Mouse (Mus musculus): ENCODE data around the gene Dkk3.
"Not testable (repeated sequence)": the region's sequence is repeated elsewhere in the genome, so short reads cannot be mapped to it uniquely, and the experiment has no call there.

Dkk3 gene

DNA sequence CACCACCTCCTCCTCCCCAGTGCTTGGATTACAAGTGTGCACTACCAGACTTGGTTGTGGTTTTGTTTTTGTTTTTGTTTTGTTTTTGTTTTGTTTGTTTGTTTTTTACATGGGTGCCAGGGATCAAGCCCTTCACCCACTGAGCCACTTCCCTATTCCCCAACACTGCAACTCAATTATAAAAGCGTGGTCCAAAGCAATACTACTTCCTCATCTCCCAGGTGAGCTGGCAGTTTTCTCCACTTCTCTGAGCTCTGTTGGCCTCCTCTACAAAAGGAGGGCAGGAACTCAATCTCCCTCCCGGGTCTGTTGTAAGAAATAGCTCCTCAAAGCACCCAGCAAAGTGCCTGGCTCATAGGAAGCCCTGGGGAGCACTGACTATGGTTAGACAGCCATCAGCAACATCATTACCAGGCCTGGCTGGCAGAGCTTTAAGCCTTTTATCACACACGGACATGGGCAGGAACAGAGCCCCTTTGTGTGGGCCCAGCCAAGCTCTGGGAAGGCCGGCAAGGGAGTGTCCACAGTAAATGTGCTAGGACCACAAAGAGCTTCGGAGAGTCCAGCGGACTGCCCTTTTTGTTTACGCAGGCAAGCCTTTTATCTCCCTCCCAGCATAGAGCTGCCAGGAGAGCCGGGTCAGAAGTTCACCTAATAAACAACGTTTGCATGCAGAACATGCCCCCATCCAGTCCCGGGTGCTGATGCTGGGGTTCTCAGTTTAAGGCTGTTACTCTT is 11.3 kb upstream of the Dkk3 start:
- no peak for DNase-seq (ENCODE audit: low read depth)

DNA sequence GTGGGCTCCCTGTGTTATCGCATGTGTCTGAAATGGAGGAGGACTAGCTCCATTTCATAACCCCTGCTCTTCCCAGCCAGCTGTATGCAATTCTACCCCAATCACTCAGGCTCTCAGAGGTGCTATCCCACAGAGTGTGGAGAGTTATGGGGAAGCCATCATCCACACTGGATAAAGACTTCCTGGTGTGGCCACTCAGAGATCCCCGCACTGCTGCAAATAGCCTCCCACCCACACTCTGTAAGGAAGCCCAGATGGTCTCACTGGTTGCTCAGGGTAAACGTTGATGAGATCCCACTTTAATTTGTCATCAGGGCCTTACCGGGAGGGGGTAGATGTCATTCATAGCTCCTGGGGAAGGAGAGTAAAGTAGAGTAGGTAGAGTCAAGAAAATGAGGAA is 6.7 kb upstream of the Dkk3 start:
- DNase-seq (ENCODE audit: low read depth), result no peak

DNA sequence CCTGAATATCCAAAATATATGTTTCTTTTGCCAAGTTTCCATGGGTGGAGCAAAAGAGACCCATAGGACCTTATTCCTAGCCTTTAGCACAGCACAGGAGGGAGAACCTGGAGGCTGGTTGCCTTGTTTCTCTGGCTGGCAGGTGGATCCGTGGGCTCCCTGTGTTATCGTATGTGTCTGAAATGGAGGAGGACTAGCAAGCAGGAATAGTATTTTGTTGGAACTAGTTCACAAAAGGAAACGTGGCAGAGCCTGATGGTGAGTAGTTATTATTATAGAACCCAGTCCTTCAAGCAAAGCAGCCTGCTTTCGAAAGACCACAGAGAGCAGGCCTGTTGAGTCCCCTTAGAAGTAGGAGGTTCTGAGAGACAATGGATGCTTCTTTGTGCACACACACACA is 6.2 kb upstream of the Dkk3 start:
- DNase-seq (ENCODE audit: low read depth), result not testable (repeated sequence)

DNA sequence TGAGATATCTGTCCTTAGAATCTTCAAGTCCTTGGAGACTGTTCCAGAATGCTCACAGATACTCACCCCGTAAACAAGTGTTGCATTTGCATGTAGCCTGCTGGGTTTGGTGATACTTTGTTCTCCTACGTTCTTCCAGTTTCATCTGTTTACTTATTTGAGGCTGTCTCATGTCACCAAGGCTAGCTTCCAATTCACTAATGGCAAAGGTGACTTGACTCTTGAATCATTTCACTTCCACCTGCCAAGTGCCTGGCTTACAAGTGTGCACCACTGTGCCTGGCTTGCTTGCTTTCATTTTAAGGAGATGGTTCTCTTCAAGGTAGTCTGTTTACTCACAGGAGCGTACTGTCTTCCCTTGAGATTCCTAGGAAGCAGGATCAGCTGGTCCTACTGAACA is 5.6 kb upstream of the Dkk3 start:
- no peak for DNase-seq (ENCODE audit: low read depth)

DNA sequence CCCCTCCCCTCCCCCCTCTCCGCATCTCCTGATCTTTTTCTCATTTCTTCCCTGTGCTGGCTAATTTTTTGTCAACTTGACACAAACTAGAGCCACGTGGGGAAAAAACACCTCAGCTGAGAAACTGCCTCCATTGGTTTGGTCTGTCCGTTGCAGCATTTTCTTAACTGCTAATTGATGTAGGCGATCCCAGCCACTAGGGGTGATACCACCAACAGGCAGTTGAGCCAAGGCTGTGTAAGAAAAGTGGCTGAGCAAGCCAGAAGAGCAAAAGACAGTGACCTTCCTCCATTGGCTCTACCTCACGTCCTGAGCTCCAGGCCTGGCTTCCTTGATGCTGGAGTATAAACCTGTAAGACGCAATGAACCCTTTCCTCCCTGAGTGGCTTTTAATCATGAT is 978 bp upstream of the Dkk3 start:
- no peak for DNase-seq (ENCODE audit: low read depth)

DNA sequence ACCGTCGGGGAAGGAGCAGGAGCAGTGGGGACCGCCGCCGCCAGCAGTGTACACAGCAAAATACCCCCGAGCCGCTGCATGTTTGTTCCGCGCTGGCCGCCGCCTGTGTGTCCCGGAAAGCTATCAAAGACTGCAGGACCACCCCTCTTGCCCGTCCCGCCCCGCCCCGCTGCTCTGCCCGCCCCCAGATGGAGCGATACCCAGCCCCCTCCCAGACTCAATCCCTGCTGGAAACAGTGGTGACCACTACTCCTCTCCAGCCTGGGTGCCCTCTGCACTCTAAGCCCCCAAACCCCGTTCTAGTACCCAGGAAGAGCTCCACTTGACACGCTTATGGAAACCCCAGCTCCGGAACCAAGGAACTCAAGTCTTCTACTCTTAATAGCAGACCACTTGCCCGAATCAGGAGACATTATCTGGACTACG is 528 bp downstream of the Dkk3 start:
- DNase-seq (ENCODE audit: low read depth), result peak; percentile 44

DNA sequence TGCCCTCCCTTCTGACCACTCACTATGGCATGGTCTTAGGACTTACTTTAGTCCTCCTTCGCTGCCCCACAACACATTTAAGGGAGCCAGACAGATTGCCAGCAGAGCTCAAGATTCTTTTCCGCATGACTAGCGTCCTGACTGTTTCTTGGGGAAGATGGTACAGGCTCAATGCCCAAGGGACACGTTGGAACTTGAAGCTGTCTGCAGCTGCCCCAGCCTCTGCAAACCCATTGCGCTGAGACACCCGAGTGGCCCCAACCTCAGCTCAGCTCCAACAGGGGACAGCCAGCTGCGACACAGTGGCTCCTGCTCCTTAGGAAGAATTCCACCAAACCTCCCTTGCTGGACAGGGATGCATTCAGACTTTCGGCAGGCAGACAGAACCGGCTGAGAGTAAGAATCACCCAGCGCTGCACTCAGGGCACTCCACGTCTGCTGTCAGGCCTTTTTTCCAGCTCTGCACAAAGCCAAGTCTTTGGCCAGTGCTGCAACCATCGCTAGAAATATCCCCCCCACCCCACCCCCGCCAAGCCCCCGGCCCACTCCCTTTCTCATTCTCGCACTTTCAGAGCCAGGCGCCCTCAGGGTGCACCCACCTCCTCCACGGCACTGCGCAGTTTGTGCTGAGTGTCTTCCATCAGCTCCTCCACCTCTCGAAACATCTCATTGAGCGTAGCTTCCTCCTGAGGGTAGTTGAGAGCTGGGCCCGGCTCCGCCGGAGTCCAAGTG is 1.1 kb downstream of the Dkk3 start:
- no peak for DNase-seq (ENCODE audit: low read depth)

DNA sequence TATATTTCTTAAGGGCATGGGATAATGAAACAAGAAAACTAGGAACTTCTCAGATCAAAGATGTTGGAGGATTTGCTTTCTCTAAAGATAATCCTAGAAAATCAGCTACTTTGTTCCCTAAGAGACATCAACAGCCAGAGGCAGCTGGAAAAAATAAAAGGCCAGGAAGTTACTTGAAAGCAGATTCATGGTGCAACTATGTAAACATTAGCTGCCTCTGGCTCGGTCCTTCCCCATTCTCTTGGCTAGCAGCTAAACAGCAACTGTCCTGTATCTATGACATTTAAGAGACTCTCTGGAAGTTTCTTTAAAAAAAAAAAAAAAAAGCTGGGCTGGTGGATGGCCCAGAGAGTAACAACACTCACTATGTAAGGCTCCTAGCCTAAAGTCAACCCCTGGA is 3.7 kb downstream of the Dkk3 start:
- peak; percentile 71 for DNase-seq (ENCODE audit: low read depth)

DNA sequence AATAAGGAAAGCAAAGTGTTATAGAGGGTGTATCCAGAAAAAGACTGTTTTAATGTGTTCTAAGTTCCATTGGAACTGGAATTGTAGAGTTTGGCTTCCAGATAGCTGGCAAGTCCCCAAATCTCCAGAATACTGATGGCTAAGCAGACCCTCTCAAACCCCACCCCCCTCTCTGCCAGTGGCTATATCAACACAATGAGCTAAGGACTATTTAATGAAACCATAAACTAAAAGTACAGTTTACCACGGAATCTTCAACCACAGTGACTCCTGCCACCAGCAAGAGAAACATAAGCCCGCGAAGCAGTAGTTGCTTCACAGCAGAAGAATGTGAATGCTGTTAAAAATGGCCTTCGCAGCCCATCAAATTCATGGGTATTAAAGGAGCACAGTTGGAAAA is 4.4 kb downstream of the Dkk3 start:
- DNase-seq (ENCODE audit: low read depth), result peak; percentile 45

DNA sequence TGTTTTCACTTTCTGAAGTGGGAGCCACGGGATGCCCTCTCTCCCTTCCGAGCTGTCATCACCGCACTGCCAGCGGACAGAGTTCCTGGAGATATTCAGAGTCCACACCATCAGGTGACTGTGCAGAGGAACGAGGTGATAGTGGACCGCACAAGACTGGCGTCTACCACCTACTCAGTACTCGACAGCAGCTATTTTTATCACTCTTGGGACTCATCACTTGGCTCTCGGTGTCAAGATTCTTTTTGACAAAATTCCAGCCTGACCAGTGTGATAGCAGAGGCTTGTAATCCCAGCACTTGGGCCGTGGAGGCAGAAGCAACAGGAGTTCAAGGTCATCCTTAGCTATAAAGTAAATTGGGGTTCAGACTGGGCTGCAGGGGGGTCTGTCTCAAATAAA is 9.7 kb downstream of the Dkk3 start:
- DNase-seq (ENCODE audit: low read depth), result no peak

DNA sequence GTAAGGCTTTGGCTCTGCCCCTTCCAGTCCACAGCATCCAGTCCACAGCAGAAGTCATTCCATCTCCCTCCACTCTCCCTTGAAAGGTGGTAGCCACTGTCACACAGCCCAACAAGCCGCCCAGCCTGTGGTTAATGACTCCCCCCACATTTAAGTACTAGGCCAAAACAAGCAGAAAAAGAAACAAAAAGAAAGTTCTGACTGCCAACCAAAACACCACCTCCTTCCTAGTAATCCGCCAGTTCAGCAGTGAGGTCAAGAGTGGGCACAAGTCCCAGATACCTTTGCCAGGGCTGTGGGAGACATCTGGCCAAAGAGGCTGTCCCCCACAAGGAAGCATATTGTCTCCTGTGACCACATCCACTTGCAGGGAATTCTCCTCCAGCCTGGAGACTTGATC is 10.9 kb downstream of the Dkk3 start:
- peak; percentile 76 for DNase-seq (ENCODE audit: low read depth)

DNA sequence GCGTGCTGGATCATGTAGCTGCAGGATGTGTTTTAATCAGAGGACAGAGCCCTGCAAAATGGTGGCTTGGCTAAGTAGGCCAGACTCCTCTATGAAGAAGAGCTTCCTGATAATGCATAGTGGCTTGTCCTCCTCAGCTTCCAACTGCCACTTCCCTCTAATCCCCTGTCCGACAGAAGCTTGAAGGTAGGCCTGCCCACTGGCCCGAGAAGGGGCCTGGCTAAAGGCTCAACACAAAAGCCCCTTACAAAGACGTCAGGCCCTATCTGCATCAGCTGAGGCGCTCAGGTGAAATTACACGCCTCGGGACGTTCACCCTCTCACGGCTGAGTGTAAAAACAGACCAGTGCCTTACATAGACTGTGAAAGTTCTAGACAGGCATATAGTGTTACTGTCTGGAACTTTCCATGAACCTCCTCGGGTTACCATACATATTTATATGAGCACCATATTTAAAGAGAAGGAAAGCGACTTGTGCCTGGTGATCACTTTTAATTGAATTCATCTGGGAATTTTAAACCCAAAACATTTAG is 14.1 kb downstream of the Dkk3 start:
- no peak for DNase-seq (ENCODE audit: low read depth)

DNA sequence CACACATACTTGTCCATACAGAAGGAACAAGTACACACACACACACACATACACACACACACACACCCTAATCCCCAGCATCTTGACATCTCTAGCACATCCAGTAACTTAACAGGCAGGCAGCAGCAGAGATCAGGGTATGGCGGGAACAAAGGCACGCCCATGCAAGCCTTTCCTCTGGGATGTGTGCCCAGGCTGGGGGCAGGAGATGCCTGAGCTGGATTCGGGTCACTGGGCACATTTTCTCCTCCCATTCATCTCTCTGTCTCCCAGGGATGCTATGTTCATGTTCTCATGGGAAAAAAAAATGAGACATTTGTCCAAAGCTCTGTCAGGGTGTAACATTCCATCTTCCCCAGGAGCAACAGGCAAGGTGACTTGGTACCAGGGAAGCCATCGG is 14.9 kb downstream of the Dkk3 start:
- DNase-seq (ENCODE audit: low read depth), result peak; percentile 32

DNA sequence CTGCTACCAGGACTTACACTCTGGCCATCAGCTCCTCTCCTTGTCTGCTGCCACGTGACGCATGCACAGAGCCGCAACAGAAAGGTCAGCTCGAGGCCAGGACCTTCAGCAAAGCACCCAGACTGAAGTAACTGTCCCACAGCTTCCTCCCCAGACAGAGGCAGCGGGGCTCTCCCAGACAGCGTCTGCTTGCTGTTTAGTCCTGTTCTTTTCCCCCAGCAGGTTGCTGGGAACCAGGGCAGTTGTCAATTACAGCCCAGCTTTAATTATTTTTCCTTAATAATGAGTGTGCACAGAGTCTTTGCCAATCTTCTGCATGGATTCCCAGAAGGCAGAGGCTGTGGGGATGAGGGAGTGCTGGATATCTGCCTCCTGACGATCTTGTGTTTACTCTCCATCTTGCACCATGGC is 15.8 kb downstream of the Dkk3 start:
- DNase-seq (ENCODE audit: low read depth), result no peak

DNA sequence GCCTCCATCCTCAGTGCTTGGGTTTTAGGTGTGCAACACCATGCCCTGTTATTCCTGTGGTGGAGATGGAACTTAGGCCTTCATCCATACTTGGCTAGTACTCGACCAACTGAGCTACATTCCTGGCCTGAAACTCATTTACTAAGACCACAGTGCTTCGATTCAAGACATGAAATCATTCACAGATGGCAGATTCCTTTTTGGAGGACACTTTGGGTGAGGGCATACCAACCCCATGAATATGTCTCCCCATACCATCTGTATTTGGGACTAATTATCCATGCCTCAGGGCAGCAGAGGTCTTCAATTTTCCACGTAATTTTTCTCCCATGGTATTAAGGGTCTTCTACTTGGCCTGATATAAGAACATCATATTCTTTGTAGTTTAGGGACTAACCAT is 16.2 kb downstream of the Dkk3 start:
- DNase-seq (ENCODE audit: low read depth), result peak; percentile 78

DNA sequence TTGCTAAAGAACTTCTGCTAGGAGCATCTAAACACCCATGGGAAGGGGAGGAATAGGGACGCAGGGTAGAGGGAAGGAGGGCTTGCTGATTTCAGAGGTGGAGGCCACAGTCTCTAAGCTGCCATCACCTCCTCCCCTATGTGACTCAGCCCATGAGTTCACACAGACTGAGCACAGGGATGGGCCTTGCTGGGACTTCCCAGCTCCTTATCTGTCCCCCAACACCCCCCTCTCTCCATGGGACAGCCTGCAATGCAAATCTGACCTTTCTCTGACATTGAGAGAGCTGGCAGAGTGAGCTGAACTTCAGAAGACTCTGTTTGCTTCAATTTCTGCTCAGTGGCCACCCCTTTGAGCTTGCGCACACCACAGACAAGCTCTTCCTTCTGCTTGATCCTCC is 18.1 kb downstream of the Dkk3 start:
- DNase-seq (ENCODE audit: low read depth), result peak; percentile 14

DNA sequence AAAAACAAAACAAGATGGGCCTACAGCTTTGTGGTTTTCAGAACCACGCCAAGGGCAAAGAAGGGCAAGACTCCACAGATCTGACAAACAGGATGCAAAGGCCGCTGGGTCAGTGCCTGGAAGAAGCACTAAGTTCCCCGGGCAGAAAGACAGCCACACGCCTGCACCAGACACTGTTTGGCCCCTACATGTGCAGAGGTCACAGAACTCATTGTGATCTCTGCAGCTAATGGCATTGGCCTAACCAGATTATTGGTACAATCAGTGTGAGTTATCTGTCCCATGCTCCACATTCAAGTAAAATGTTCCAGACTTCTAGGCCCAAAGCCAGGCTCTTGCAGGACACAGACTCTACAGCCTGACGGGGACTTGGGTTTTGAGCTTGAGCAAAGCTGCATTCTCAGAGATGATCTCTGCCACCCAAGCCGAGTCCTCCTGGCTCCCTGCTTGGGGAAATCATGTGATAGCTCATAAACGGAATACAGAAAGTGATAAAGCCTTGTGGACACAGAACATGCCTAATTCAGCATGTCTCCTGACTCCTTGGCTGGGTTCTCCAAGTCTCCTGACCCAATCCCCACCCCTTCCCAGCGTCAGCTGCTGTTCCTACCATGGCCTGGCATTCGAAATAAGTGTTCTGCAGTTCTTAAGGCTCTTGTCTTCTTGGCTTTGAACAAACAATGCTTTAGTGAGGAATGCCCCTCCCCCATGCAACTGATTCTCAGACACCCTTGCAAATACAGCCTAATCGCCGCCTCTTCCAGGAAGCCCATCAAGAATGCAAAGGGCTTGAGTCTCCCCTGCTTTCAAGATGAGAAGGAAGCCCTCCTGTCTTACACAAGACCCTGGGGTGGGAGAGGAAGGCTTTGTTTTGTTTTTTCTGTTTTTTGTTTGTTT is 20.1 kb downstream of the Dkk3 start:
- DNase-seq (ENCODE audit: low read depth), result peak; percentile 85

DNA sequence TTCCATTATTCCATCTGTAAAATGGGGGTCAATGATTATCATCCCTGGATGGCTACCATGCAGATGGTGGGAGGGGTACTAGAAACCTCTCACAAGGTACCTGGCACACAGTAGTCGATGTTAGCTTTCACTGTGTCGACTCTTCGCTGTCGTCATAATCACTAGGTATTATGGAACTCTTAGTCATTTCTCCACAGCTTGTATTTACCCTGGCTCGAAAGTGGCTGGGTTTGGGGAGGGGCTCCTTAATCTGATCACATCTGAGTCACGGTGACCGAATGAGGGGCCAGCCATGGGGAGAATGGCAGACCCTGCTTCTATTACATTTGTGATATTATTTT is 20.7 kb downstream of the Dkk3 start:
- DNase-seq (ENCODE audit: low read depth), result peak; percentile 86

DNA sequence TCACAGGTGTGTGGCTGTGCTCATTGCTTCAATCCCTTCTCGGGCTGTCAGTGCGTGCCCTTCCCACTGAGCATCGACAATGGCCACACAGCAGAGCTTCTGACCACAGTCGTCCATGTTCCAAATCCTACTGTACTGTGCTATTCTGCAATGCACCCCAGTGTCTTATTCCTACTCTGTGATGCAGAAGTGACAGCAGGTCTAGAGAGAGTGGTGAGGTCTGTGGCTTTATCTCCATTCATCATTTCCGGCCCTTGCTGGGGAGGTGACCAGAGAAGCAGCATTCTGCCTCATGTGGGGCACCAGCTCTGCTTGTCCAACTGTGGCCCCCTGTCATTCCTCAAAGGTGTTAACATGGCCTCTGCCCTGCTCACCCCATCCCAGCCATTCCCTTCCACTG is 22.3 kb downstream of the Dkk3 start:
- DNase-seq (ENCODE audit: low read depth), result no peak

DNA sequence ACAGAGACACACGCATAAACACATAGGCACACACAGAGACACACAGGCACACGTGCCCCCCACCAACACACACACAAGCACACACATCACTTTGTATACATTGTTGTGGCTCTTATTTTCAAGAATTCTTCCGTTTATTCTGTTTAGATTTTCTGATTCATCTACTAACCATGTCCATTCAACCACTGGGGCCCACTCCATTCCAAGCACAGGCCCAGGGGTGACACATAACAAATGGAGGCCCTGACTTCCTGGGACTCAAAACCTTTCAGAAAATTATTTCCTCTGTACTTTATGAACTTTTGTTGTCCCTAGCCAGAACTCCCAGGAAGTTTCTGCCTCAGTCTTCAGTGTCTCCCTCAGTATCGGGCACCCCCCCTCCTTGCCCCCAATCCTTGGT is 23.7 kb downstream of the Dkk3 start:
- peak; percentile 73 for DNase-seq (ENCODE audit: low read depth)

DNA sequence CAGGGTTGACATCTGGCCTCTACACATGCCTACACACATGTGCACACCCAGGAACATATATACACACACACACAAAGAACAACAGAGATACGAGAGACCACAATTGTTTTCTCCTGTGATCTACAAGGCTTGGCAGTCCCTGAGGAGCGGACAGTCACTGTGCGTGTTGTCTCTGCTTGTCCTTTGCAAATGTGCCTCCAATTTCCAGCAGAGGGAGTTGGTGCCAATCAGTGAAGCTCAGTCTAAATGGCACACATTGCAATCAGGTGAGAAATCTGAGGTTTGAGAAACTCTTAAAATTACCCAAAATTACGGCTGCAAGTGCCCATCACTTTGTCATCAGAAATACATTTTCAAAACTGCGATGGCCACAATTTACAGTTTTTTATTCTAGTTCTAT is 25.6 kb downstream of the Dkk3 start:
- no peak for DNase-seq (ENCODE audit: low read depth)

DNA sequence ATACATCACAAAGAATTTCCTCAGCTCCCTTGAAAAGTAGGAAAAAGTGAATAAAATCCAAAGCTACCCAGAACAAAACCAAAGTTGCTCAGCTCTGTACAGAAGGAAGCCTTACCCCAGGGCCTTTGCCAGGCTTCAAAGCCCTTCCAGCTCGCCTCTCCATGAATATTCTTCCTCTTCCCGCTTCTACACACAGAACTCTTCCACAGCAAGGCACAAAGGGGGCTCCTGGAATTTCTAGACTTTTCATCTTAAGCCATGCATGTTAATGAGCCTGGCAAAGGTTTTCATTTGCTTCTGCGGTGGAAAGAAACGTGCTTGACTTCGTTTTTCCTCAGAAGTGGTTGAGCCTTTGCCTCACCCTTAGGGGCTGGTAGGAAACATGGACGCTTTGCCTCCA is 26.9 kb downstream of the Dkk3 start:
- no peak for DNase-seq (ENCODE audit: low read depth)

DNA sequence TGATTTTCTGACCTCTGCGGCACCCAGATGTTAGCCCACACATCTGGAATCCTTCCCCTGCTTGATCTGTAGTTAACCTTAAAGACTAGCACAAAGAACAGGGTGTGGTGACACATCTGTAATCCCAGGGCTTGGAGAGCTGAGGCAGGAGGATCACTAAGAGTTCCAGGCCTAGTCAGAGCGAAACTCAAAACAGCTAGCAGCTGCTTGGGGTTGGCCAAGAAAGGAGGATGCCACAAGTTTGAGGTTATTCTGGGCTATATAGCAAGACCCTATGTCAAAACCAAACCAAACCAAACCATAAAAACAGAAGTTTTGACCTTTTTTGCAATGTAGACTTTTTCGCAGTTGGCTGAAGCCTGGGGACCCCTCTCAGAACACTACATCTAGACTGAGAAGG is 28.2 kb downstream of the Dkk3 start:
- DNase-seq (ENCODE audit: low read depth), result no peak
